Mouse (Mus musculus): ENCODE data around the gene Pou2f2. TPM values are rescaled to one million over a fixed set of nuclear protein-coding genes. Genes with fewer than 3 reads are reported as not detected.

Gene Pou2f2
- polyA plus RNA-seq, 1 experiment from 2014 or later = 1.0 TPM

GRCm38 (mm10) chr7:25112956-25113603 lies 66.4 kb downstream of the Pou2f2 start:
- no peak for ATAC-seq
- no peak overlapping the region for H3K4me2 ChIP-seq (ENCODE audit: low read depth, low read length)
- no peaks in the 10 kb centered on the region for H3K36me3 ChIP-seq (ENCODE audit: control insufficient read depth, insufficient read depth, low read length)
- no peaks in the 10 kb centered on the region for H3K9me3 ChIP-seq (ENCODE audit: control insufficient read depth, low read length)
- 0 out of 2 replicates have a peak, but pooled peaks cover 4% of the 10 kb centered on the region for H3K27me3 ChIP-seq (replicated peaks; ENCODE audit: control insufficient read depth, insufficient read depth, low read length)
- no peak overlapping the region for H3K9ac ChIP-seq (ENCODE audit: low read depth, low read length)
- H3K4me3 ChIP-seq (ENCODE audit: low read length) = no peak overlapping the region
- no peak overlapping the region for H3K27ac ChIP-seq (ENCODE audit: low read length)
- WGBS = 82% methylated on average over 16 of the region's 16 CpGs
- H3K4me1 ChIP-seq (ENCODE audit: control insufficient read depth, insufficient read depth, low read length) = no peaks in the 10 kb centered on the region

- no peak for ATAC-seq
- WGBS = 85% methylated on average over 17 of the region's 17 CpGs
- no peak overlapping the region for H3K9ac ChIP-seq (ENCODE audit: low read depth, low read length)
- H3K4me3 ChIP-seq (ENCODE audit: low read length) = no peak overlapping the region
- H3K4me1 ChIP-seq (ENCODE audit: control insufficient read depth, insufficient read depth, low read length) = no peaks in the 10 kb centered on the region
- 0 out of 2 replicates have a peak, but pooled peaks cover 4% of the 10 kb centered on the region for H3K27me3 ChIP-seq (replicated peaks; ENCODE audit: control insufficient read depth, insufficient read depth, low read length)
- H3K9me3 ChIP-seq (ENCODE audit: control insufficient read depth, low read length) = no peaks in the 10 kb centered on the region
- H3K27ac ChIP-seq (ENCODE audit: low read length) = no peak overlapping the region
- no peak overlapping the region for H3K4me2 ChIP-seq (ENCODE audit: low read depth, low read length)
- H3K36me3 ChIP-seq (ENCODE audit: control insufficient read depth, insufficient read depth, low read length) = no peaks in the 10 kb centered on the region
These were observed 67.2 kb downstream of the Pou2f2 start for GRCm38 (mm10) chr7:25112178-25112955.

- ATAC-seq = no peak
- H3K27me3 ChIP-seq (replicated peaks; ENCODE audit: control insufficient read depth, insufficient read depth, low read length) = 0 out of 2 replicates have a peak, but pooled peaks cover 3% of the 10 kb centered on the region
- no peak overlapping the region for H3K4me2 ChIP-seq (ENCODE audit: low read depth, low read length)
- no peak overlapping the region for H3K4me3 ChIP-seq (ENCODE audit: low read length)
- no peaks in the 10 kb centered on the region for H3K4me1 ChIP-seq (ENCODE audit: control insufficient read depth, insufficient read depth, low read length)
- no peak overlapping the region for H3K9ac ChIP-seq (ENCODE audit: low read depth, low read length)
- WGBS = 86% methylated on average over 9 of the region's 9 CpGs
- no peak overlapping the region for H3K27ac ChIP-seq (ENCODE audit: low read length)
- H3K36me3 ChIP-seq (ENCODE audit: control insufficient read depth, insufficient read depth, low read length) = no peaks in the 10 kb centered on the region
- no peaks in the 10 kb centered on the region for H3K9me3 ChIP-seq (ENCODE audit: control insufficient read depth, low read length)
These were observed 69.2 kb downstream of the Pou2f2 start for GRCm38 (mm10) chr7:25110336-25110735.

GRCm38 (mm10) chr7:25109355-25109754 lies 70.2 kb downstream of the Pou2f2 start:
- 82% methylated on average over 12 of the region's 12 CpGs for WGBS
- no peaks in the 10 kb centered on the region for H3K4me1 ChIP-seq (ENCODE audit: control insufficient read depth, insufficient read depth, low read length)
- no peak overlapping the region for H3K27ac ChIP-seq (ENCODE audit: low read length)
- ATAC-seq = no peak
- H3K36me3 ChIP-seq (ENCODE audit: control insufficient read depth, insufficient read depth, low read length) = no peaks in the 10 kb centered on the region
- no peaks in the 10 kb centered on the region for H3K9me3 ChIP-seq (ENCODE audit: control insufficient read depth, low read length)
- H3K27me3 ChIP-seq (replicated peaks; ENCODE audit: control insufficient read depth, insufficient read depth, low read length) = no peaks in the 10 kb centered on the region
- no peak overlapping the region for H3K4me2 ChIP-seq (ENCODE audit: low read depth, low read length)
- no peak overlapping the region for H3K9ac ChIP-seq (ENCODE audit: low read depth, low read length)
- no peak overlapping the region for H3K4me3 ChIP-seq (ENCODE audit: low read length)

- Histone ChIP-seq H3K27ac (ENCODE audit: low read length) (no peak overlapping the region), H3K9ac (ENCODE audit: low read depth, low read length) (no peak overlapping the region), H3K4me2 (ENCODE audit: low read depth, low read length) (no peak overlapping the region), H3K4me3 (ENCODE audit: low read length) (no peak overlapping the region), H3K27me3 (replicated peaks; ENCODE audit: control insufficient read depth, insufficient read depth, low read length) (no peaks in the 10 kb centered on the region), H3K36me3 (ENCODE audit: control insufficient read depth, insufficient read depth, low read length) (no peaks in the 10 kb centered on the region), H3K4me1 (ENCODE audit: control insufficient read depth, insufficient read depth, low read length) (no peaks in the 10 kb centered on the region), H3K9me3 (ENCODE audit: control insufficient read depth, low read length) (no peaks in the 10 kb centered on the region)
- 50% methylated on average over 16 of the region's 17 CpGs for WGBS
- no peak for ATAC-seq
These were observed 72.6 kb downstream of the Pou2f2 start for GRCm38 (mm10) chr7:25106790-25107502.

GRCm38 (mm10) chr7:25105411-25106160 lies 73.9 kb downstream of the Pou2f2 start:
- H3K27ac ChIP-seq (ENCODE audit: low read length) = no peak overlapping the region
- no peak overlapping the region for H3K9ac ChIP-seq (ENCODE audit: low read depth, low read length)
- no peaks in the 10 kb centered on the region for H3K9me3 ChIP-seq (ENCODE audit: control insufficient read depth, low read length)
- 24% methylated on average over 17 of the region's 17 CpGs for WGBS
- H3K4me2 ChIP-seq (ENCODE audit: low read depth, low read length) = no peak overlapping the region
- H3K27me3 ChIP-seq (replicated peaks; ENCODE audit: control insufficient read depth, insufficient read depth, low read length) = no peaks in the 10 kb centered on the region
- no peak overlapping the region for H3K4me3 ChIP-seq (ENCODE audit: low read length)
- no peaks in the 10 kb centered on the region for H3K36me3 ChIP-seq (ENCODE audit: control insufficient read depth, insufficient read depth, low read length)
- ATAC-seq = no peak
- no peaks in the 10 kb centered on the region for H3K4me1 ChIP-seq (ENCODE audit: control insufficient read depth, insufficient read depth, low read length)

- no peaks in the 10 kb centered on the region for H3K36me3 ChIP-seq (ENCODE audit: control insufficient read depth, insufficient read depth, low read length)
- ATAC-seq = no peak
- H3K27ac ChIP-seq (ENCODE audit: low read length) = no peak overlapping the region
- H3K9me3 ChIP-seq (ENCODE audit: control insufficient read depth, low read length) = no peaks in the 10 kb centered on the region
- no peak overlapping the region for H3K4me2 ChIP-seq (ENCODE audit: low read depth, low read length)
- no peaks in the 10 kb centered on the region for H3K4me1 ChIP-seq (ENCODE audit: control insufficient read depth, insufficient read depth, low read length)
- WGBS = 47% methylated on average over 4 of the region's 4 CpGs
- H3K27me3 ChIP-seq (replicated peaks; ENCODE audit: control insufficient read depth, insufficient read depth, low read length) = no peaks in the 10 kb centered on the region; the same call in 1 of the 2 replicates
- no peak overlapping the region for H3K4me3 ChIP-seq (ENCODE audit: low read length)
- no peak overlapping the region for H3K9ac ChIP-seq (ENCODE audit: low read depth, low read length)
These were observed 79.9 kb downstream of the Pou2f2 start for GRCm38 (mm10) chr7:25099581-25099980.

GRCm38 (mm10) chr7:25098169-25098568 lies 81.4 kb downstream of the Pou2f2 start:
- Histone ChIP-seq H3K36me3 (ENCODE audit: control insufficient read depth, insufficient read depth, low read length) (no peaks in the 10 kb centered on the region), H3K4me1 (ENCODE audit: control insufficient read depth, insufficient read depth, low read length) (no peaks in the 10 kb centered on the region), H3K27ac (ENCODE audit: low read length) (no peak overlapping the region), H3K9me3 (ENCODE audit: control insufficient read depth, low read length) (no peaks in the 10 kb centered on the region), H3K9ac (ENCODE audit: low read depth, low read length) (no peak overlapping the region), H3K4me3 (ENCODE audit: low read length) (no peak overlapping the region), H3K27me3 (replicated peaks; ENCODE audit: control insufficient read depth, insufficient read depth, low read length) (no peaks in the 10 kb centered on the region; the same call in 1 of the 2 replicates), H3K4me2 (ENCODE audit: low read depth, low read length) (no peak overlapping the region)
- ATAC-seq = no peak
- 68% methylated on average over 3 of the region's 3 CpGs for WGBS

GRCm38 (mm10) chr7:25089875-25090274 lies 89.7 kb downstream of the Pou2f2 start:
- H3K4me1 ChIP-seq (ENCODE audit: control insufficient read depth, insufficient read depth, low read length) = peaks cover 4% of the 10 kb centered on the region; the same call in 1 of the 2 replicates
- no peak overlapping the region for H3K27ac ChIP-seq (ENCODE audit: low read length)
- H3K9ac ChIP-seq (ENCODE audit: low read depth, low read length) = no peak overlapping the region
- 37% methylated on average over 10 of the region's 10 CpGs for WGBS
- no peaks in the 10 kb centered on the region for H3K36me3 ChIP-seq (ENCODE audit: control insufficient read depth, insufficient read depth, low read length)
- no peak overlapping the region for H3K4me2 ChIP-seq (ENCODE audit: low read depth, low read length)
- no peaks in the 10 kb centered on the region for H3K27me3 ChIP-seq (replicated peaks; ENCODE audit: control insufficient read depth, insufficient read depth, low read length)
- H3K4me3 ChIP-seq (ENCODE audit: low read length) = no peak overlapping the region
- no peaks in the 10 kb centered on the region for H3K9me3 ChIP-seq (ENCODE audit: control insufficient read depth, low read length)
- no peak for ATAC-seq

Data from intestine, embryonic 16.5 days (tissue).